Mouse (Mus musculus) heart, adult 2 months (tissue): ENCODE measurements at regions not wholly inside any gene's neighbourhood (a gene's known extent, or its start where the extent isn't known, plus 50 kb on each side); places are given as distances from the start of the nearest gene placed in this dataset.

Experiments used
- CTCF ChIP-seq: fragments of 200-600 bp; IDR thresholded peaks from 2 replicates; pipeline ENCODE4 v1.8.1; 2022; ENCODE audit warnings: antibody characterized with exemption, mild to moderate bottlenecking, moderate library complexity
- POLR2A ChIP-seq: fragments of 200-500 bp; IDR thresholded peaks from 2 replicates; pipeline ENCODE4 v1.6.1; 2011; ENCODE audit warnings: mild to moderate bottlenecking, low read depth, low read length, control low read depth; ENCODE audit not compliant: insufficient read depth

DNA sequence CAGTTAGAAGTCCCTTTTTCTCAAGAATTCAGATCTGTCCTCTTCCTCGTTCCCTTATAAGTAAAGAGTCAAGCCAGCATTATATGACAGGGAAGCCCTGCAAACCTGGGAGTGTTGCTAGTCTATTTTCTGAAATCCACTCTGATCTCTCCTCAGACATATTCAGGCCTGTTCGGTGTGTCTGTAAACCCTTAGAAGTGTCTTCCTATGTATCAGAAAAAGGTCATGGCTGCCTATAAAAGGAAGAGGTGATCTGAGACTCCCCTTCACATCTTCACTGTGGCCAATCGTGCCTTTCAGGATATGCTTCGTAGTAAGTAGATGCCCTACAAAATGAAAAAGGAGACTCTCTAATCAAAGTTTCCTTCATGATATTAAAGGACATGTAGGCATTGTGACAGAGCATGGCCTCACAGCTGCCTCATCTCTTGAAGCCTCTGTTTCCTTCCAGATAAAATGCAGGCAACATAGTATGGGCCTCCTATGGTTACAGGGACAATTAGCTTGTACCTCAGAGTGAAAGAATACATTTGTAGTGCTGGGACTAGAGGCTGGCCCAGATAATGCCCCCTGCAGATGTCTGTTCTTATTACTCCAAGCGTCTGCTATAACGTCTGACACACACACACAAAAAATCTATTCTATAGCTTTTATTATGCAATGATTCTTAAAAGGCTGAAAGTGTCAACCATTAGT, 246.5 kb downstream of the Myh15 start:
- TF ChIP-seq CTCF (no peak), POLR2A (no peak)
